Mouse (Mus musculus) hematopoietic stem cell, adult 5-6 weeks (primary cell): Measurements from ENCODE around the gene Olfr599. TPM values are rescaled to one million over a fixed set of nuclear protein-coding genes. Genes with fewer than 3 reads are reported as not detected.
"Not testable (repeated sequence)": the region's sequence is repeated elsewhere in the genome, so short reads cannot be mapped to it uniquely, and the experiment has no call there.

Source experiments
- ATAC-seq, 2 experiments: fragments of 125-278 bp in 1 of 2; replicated peaks in 1 of 2; 2 replicates each; pipeline ENCODE4 v1.8.0; 2016 to 2017; ENCODE audit warnings: inconsistent platforms in 2 of 2, mild to moderate bottlenecking in 2 of 2, moderate number of reproducible peaks in 2 of 2, low read depth in 1 of 2, moderate TSS enrichment in 1 of 2; ENCODE audit not compliant: low FRiP score in 2 of 2, poor library complexity in 2 of 2, severe bottlenecking in 2 of 2, insufficient read depth in 1 of 2, low TSS enrichment in 1 of 2
- total RNA-seq: library from RNA; stranded (forward); fragments of 172-1452, 232-1000 nt; gene quantifications from 2 replicates; pipeline ENCODE4 v1.2.3, GENCODE M21; 2017

Olfr599 gene
- total RNA-seq: not detected in 2 replicates

- ATAC-seq: no peak
Measured at GRCm38 (mm10) chr7:103335617-103336016, at the start of gene Olfr599. Olfr599 (plus strand) TSS chr7:103335917.

- ATAC-seq: not testable (repeated sequence)
Measured at GRCm38 (mm10) chr7:103305348-103305747, 30.4 kb upstream of the Olfr599 start, which contains the start of gene Olfr596. Olfr596 (plus strand) TSS chr7:103305648.

DNA sequence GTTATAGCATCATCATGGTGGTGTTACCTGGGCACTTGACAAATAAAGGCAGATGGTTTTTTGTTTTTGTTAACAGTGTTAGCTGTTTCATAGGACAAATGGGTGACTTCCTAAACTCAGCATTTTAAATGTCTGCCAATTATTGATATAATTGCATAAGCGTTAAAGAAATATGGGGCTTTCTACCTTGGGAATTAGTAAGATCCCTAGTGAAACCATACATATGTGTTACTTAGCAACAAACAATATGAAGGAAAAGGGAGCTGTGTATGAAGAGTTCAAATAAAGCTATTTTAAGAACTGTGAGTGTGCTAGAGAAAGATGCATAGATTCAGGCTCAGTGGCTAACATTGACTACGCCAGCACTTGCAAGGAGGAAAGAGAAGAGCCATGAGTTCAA lies 19.7 kb upstream of the Olfr599 start, which contains the start of gene Olfr597:
Gene Olfr597 (plus strand): TSS at position 301 of the 400 bp plus-strand sequence.
- not testable (repeated sequence) for ATAC-seq

- no peak for ATAC-seq
Measured at GRCm38 (mm10) chr7:103323268-103323667, 12.4 kb upstream of the Olfr599 start, which contains the start of gene Olfr598. Olfr598 (plus strand) TSS chr7:103323568.

GRCm38 (mm10) chr7:103349569-103349968 lies 13.9 kb downstream of the Olfr599 start, which contains the start of gene Olfr600:
Olfr600 (minus strand) TSS chr7:103349669.
- no peak for ATAC-seq

GRCm38 (mm10) chr7:103362555-103362954 lies 26.8 kb downstream of the Olfr599 start, which contains the start of gene Olfr601:
Olfr601 (minus strand) TSS chr7:103362655.
- no peak for ATAC-seq

GRCm38 (mm10) chr7:103386077-103386476 lies 50.4 kb downstream of the Olfr599 start, which contains the start of gene Olfr603:
Olfr603 (minus strand) TSS chr7:103386177.
- no peak for ATAC-seq

Other genes starting within 250 kb of the Olfr599 start
- gene Olfr585, start 238.2 kb upstream of the Olfr599 start, total RNA-seq: not detected in 2 replicates
- not detected in 2 replicates for gene Olfr586, start 210.3 kb upstream of the Olfr599 start, total RNA-seq
- not detected in 2 replicates for gene Olfr588-ps1, start 195.0 kb upstream of the Olfr599 start, total RNA-seq
- gene Olfr589, start 179.6 kb upstream of the Olfr599 start, total RNA-seq: not detected in 2 replicates
- not detected in 2 replicates for gene Olfr591, start 157.6 kb upstream of the Olfr599 start, total RNA-seq
- not detected in 2 replicates for gene Olfr592, start 151.1 kb upstream of the Olfr599 start, total RNA-seq
- gene Olfr593, start 124.1 kb upstream of the Olfr599 start, total RNA-seq: not detected in 2 replicates
- not detected in 2 replicates for gene Olfr594, start 118.9 kb upstream of the Olfr599 start, total RNA-seq
- not detected in 2 replicates for gene Usp17ld, start 83.4 kb upstream of the Olfr599 start, total RNA-seq
- gene Olfr596, start 30.3 kb upstream of the Olfr599 start, total RNA-seq: not detected in 2 replicates
- not detected in 2 replicates for gene Olfr597, start 19.6 kb upstream of the Olfr599 start, total RNA-seq
- gene Olfr598, start 12.3 kb upstream of the Olfr599 start, total RNA-seq: not detected in 2 replicates
- gene Olfr600, start 13.8 kb downstream of the Olfr599 start, total RNA-seq: not detected in 2 replicates
- gene Olfr601, start 26.7 kb downstream of the Olfr599 start, total RNA-seq: not detected in 2 replicates
- not detected in 2 replicates for gene Olfr603, start 50.3 kb downstream of the Olfr599 start, total RNA-seq
- gene Usp17lc, start 79.2 kb downstream of the Olfr599 start, total RNA-seq: not detected in 2 replicates
- gene Olfr605, start 109.5 kb downstream of the Olfr599 start, total RNA-seq: not detected in 2 replicates
- not detected in 2 replicates for gene Olfr606, start 113.1 kb downstream of the Olfr599 start, total RNA-seq
- gene Olfr607, start 128.2 kb downstream of the Olfr599 start, total RNA-seq: not detected in 2 replicates
- gene Olfr608, start 134.0 kb downstream of the Olfr599 start, total RNA-seq: not detected in 2 replicates
- not detected in 2 replicates for gene Olfr609, start 162.1 kb downstream of the Olfr599 start, total RNA-seq
- not detected in 2 replicates for gene Olfr610, start 176.2 kb downstream of the Olfr599 start, total RNA-seq
- gene Olfr611, start 184.9 kb downstream of the Olfr599 start, total RNA-seq: not detected in 2 replicates
- not detected in 2 replicates for gene Olfr612, start 206.8 kb downstream of the Olfr599 start, total RNA-seq
- gene Olfr613, start 212.2 kb downstream of the Olfr599 start, total RNA-seq: not detected in 2 replicates
- gene Olfr615, start 220.2 kb downstream of the Olfr599 start, total RNA-seq: not detected in 2 replicates
- gene Olfr616, start 233.2 kb downstream of the Olfr599 start, total RNA-seq: not detected in 2 replicates
- gene Olfr617, start 237.1 kb downstream of the Olfr599 start, total RNA-seq: not detected in 2 replicates